Mouse (Mus musculus): Measurements from ENCODE around the gene Stt3a. TPM values are rescaled to one million over a fixed set of nuclear protein-coding genes. Genes with fewer than 3 reads are reported as not detected.

The Stt3a gene
- 10 to 100 TPM; 70.6 to 80.9 TPM for total RNA-seq (2021)
- long read RNA-seq, experiment 1, full-length matches to known transcripts = 31 of 34 reads
- long read RNA-seq, experiment 1, partial matches to known transcripts = 1 of 34 reads
- long read RNA-seq, experiment 1, other reads (novel, unspliced or antisense) = 2 of 34 reads
- long read RNA-seq, experiment 2, full-length matches to known transcripts = 34 of 39 reads
- long read RNA-seq, experiment 2, partial matches to known transcripts = 2 of 39 reads
- long read RNA-seq, experiment 2, other reads (novel, unspliced or antisense) = 3 of 39 reads

- DNase-seq (ENCODE audit: low spot score in 2 of 2) = peak; percentile 98 to 100
- peak within 1 kb of the TSS; percentile 96 for H3K27ac ChIP-seq
- peak within 1 kb of the TSS; percentile 85 for H3K4me3 ChIP-seq
- TF ChIP-seq CTCF (conservative IDR thresholded peaks at IDR 0.05) = 0 out of 2 replicates have a peak, but pooled peaks have one; percentile 16
Measured at GRCm38 (mm10) chr9:36767203-36768143, at the start of gene Stt3a. TSS of gene Stt3a (minus strand) at chr9:36767679.

DNA sequence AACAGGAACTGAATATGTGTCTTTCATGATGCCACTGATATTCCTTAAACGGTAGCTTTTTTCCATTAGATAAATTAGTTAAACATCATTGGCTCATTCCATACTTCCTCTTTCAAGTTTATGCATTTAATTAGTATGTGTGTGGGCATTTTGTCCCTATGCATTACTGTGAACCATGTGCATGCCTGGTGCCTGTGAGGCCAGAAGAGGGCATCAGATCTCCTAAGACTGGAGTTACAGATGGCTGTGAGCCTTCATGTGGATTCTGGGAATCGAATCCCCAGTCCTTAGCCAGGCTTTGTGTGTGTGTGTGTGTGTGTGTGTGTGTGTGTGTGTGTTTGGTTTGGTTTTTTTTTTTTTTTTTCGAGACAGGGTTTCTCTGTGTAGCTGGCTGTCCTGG, 47.0 kb upstream of the Stt3a start:
- no peak for DNase-seq (ENCODE audit: low spot score in 2 of 2)
- peak; percentile 49 for TF ChIP-seq CTCF (conservative IDR thresholded peaks at IDR 0.05)

DNA sequence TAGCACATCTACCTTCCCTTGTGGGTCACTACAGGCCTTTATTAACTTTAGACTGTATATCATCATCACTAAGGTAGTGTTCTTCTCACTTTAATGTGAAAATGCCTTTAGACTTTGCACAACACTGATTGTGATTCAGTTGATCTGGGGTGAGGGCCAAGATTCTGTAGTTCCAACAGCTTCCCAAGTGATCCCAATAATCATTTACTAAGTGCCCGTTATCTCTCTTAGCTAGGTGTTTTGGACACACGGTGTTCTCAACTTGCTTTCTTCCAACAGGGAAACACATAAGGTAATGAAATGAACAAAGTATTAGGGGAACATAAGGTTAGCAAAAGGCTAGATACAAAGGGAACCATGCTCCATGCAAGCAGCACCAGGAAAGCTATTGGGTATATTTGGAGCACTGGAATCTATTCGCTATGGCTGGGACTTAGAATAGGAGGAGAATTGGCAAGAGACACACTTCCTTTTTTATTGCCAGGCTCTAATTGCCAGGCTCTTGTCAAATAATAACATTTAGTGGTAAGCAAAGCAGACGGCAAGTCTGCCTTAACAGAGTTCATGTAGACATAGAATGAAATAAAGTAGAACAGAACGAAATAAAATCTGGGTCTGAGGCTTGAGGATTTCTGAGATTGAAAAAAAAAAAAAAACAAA, 40.8 kb upstream of the Stt3a start:
- Histone ChIP-seq H3K27ac (peak overlapping the region; percentile 64), H3K4me3 (no peak overlapping the region)
- TF ChIP-seq CTCF (conservative IDR thresholded peaks at IDR 0.05) = no peak
- DNase-seq (ENCODE audit: low spot score in 2 of 2) = peak; percentile 22 to 66

More for the DNA sequence above, 47.0 kb upstream of the Stt3a start:
- Histone ChIP-seq H3K27ac (no peak overlapping the region), H3K4me3 (no peak overlapping the region)

DNA sequence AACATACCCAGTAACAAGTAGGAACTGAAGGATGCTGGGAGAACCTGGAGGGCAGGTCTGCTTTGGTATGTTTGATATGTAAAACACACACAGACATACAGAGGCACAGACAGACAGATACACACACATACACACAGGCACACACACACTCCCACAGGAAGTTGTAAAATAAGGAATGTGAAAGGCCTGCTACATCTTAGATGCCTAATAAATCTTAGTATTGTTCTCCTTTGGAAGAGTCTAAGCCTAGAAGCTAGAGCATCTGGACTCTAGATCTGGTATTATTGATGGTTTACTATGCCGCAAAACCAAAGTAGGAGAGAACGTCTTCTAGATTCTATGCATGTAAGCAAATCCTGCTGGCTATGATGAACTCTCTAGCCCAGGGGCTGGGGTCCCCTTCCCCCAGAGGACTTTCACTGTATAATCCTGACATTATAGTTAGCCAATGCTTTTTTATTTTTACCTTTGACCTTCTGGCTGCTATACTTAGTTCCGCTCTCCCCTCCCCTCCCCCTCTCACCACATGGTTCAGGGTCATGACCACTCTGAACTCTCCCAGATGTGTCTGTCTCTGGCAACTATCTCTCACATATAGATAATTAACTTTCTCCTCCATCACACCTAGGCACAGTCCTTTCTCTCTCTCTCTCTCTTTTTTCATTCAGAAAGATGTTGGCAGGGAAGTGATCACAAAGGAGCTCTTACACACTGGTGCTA, 37.9 kb upstream of the Stt3a start:
- Histone ChIP-seq H3K4me3 (no peak overlapping the region), H3K27ac (no peak overlapping the region)
- no peak for DNase-seq (ENCODE audit: low spot score in 2 of 2)
- TF ChIP-seq CTCF (conservative IDR thresholded peaks at IDR 0.05) = no peak

GRCm38 (mm10) chr9:36803926-36804325, 36.4 kb upstream of the Stt3a start:
- no peak overlapping the region for H3K4me3 ChIP-seq
- no peak overlapping the region for H3K27ac ChIP-seq
- no peak for DNase-seq (ENCODE audit: low spot score in 2 of 2)
- no peak for TF ChIP-seq CTCF (conservative IDR thresholded peaks at IDR 0.05)

GRCm38 (mm10) chr9:36803386-36803785, 35.9 kb upstream of the Stt3a start:
- Histone ChIP-seq H3K27ac (no peak overlapping the region), H3K4me3 (no peak overlapping the region)
- TF ChIP-seq CTCF (conservative IDR thresholded peaks at IDR 0.05) = no peak
- no peak for DNase-seq (ENCODE audit: low spot score in 2 of 2)

DNA sequence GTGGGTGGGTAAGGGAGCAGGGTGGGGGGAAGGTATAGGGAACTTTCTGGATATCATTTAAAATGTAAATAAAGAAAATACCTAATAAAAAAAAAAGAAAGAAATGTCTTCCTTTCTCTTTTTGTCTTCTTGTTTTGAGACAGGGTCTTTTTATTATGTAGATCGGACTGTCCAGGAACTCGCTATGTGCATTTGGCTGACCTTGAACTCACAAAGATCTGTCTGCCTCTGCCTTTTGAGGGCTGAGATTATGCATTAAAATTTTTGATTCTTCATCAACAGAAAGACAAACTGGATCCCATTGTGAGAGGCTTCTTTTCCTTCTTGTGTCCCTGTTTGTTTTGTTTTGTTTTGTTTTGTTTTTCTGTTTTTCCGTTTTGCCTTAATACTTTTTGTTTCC, 35.5 kb upstream of the Stt3a start:
- Histone ChIP-seq H3K27ac (no peak overlapping the region), H3K4me3 (no peak overlapping the region)
- TF ChIP-seq CTCF (conservative IDR thresholded peaks at IDR 0.05) = no peak
- DNase-seq (ENCODE audit: low spot score in 2 of 2) = no peak

GRCm38 (mm10) chr9:36801961-36802360, 34.5 kb upstream of the Stt3a start:
- no peak for DNase-seq (ENCODE audit: low spot score in 2 of 2)
- no peak overlapping the region for H3K4me3 ChIP-seq
- no peak for TF ChIP-seq CTCF (conservative IDR thresholded peaks at IDR 0.05)
- H3K27ac ChIP-seq = no peak overlapping the region

- DNase-seq (ENCODE audit: low spot score in 2 of 2) = peak; percentile 90 to 92
- TF ChIP-seq CTCF (conservative IDR thresholded peaks at IDR 0.05) = no peak
Measured at GRCm38 (mm10) chr9:36796781-36797555, 29.5 kb upstream of the Stt3a start, which contains the start of gene Ei24. TSS of gene Ei24 (minus strand) at chr9:36797393.

GRCm38 (mm10) chr9:36796224-36796623, 28.7 kb upstream of the Stt3a start:
- no peak for TF ChIP-seq CTCF (conservative IDR thresholded peaks at IDR 0.05)
- no peak for DNase-seq (ENCODE audit: low spot score in 2 of 2)
- Histone ChIP-seq H3K4me3 (peak overlapping the region; percentile 89), H3K27ac (no peak overlapping the region)

More at GRCm38 (mm10) chr9:36796781-36797555, 29.5 kb upstream of the Stt3a start, which contains the start of gene Ei24:
- Histone ChIP-seq H3K4me3 (peak within 1 kb of the TSS; percentile 89), H3K27ac (peak within 1 kb of the TSS; percentile 94)

- TF ChIP-seq CTCF (conservative IDR thresholded peaks at IDR 0.05) = no peak
- peak overlapping the region; percentile 89; the same call in 1 of the 2 replicates for H3K4me3 ChIP-seq
- no peak for DNase-seq (ENCODE audit: low spot score in 2 of 2)
- H3K27ac ChIP-seq = no peak overlapping the region
Measured at GRCm38 (mm10) chr9:36795556-36795955, 28.1 kb upstream of the Stt3a start.
